8 mouse cellular contexts compared by ENCODE assay signal in the genomic region with DNA sequence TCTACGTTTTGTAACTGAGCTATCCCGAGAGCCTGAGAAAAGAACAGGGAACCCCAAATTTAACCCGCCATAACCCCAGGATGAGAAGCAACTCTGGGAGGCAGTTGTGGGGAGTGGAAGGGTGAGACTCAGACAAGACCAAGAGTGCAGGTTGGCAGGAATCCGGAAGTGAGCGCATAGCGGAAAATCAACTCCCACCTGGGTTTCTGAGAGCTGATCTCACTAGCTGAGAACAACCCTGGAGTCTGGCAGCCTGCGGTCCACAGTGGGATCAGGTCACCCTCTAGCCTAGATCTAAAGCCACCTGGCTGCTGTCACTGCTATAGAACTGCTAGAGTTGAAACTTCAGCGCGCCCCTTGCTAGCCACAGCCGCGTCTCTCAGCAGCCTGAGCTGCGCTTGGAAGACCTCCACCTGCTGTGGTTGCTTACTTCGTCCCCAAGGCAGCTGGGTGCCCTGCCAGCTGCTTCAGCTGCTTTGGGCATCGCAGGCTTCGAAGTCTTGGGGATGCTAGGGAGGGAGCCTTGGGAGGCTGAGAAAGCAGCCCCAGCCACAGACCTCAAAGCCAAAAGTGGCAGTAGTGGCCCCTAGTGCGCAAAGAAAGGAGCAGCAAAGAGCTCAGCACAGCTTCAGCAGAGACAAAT. TPM values are rescaled to one million over a fixed set of nuclear protein-coding genes. Genes with fewer than 3 reads are reported as not detected.
DNase-seq lines count a peak whose midpoint lies in the region; ATAC-seq and TF ChIP-seq lines count a peak whose summit lies in the region.

No protein-coding gene starts in this region.

- no peak for TF ChIP-seq EP300 in liver, embryonic 14.5 days (IDR thresholded peaks at IDR 0.05; ENCODE audit: low read depth)

- H3K27me3 ChIP-seq in hindbrain, postnatal 0 days (ENCODE audit: insufficient read depth, low read length) = no peaks in the 10 kb centered on the region
- no peaks in the 10 kb centered on the region for H3K27me3 ChIP-seq in liver, embryonic 14.5 days (ENCODE audit: control insufficient read depth, insufficient read depth, low read length)
- no peaks in the 10 kb centered on the region for H3K27me3 ChIP-seq in thymus, adult 2 months (ENCODE audit: control insufficient read depth, insufficient read depth, low read length)

- whole genome bisulfite sequencing in hindbrain, postnatal 0 days = under 1% methylated on average over 16 of the region's 16 CpGs
- under 1% methylated on average over 16 of the region's 16 CpGs for WGBS in liver, embryonic 14.5 days (ENCODE audit: insufficient replicate concordance)
- WGBS in thymus, adult 2 months = under 1% methylated on average over 16 of the region's 16 CpGs

- peak overlapping the region; percentile 41 for H3K4me3 ChIP-seq in hindbrain, postnatal 0 days (ENCODE audit: low read length)
- peak overlapping the region; percentile 75 to 84 for H3K4me3 ChIP-seq in liver, embryonic 14.5 days (ENCODE audit: insufficient read depth in 1 of 2, low read depth in 2 of 2, low read length in 2 of 2)
- peak overlapping the region; percentile 50 for H3K4me3 ChIP-seq in thymus, adult 2 months (ENCODE audit: control insufficient read depth, insufficient read depth, low read length)

- H3K9ac ChIP-seq in hindbrain, postnatal 0 days (replicated peaks; ENCODE audit: low read length) = peak overlapping the region; percentile 61
- H3K9ac ChIP-seq in liver, embryonic 14.5 days (replicated peaks) = peak overlapping the region; percentile 89

- intact Hi-C loops in left cerebral cortex, postnatal 36 days (cut with DNase I) = no loop called here
- intact Hi-C loops in left cerebral cortex, postnatal 25 days (cut with DNase I) = no loop called here

- peaks cover 7% of the 10 kb centered on the region; the same call in 1 of the 2 replicates for H3K4me1 ChIP-seq in hindbrain, postnatal 0 days (ENCODE audit: insufficient read depth, low read length)
- H3K4me1 ChIP-seq in liver, embryonic 14.5 days (replicated peaks; ENCODE audit: control insufficient read depth in 2 of 2, insufficient read depth in 2 of 2, low read length in 1 of 2) = peaks cover 53 to 60% of the 10 kb centered on the region in 2 experiments
- H3K4me1 ChIP-seq in thymus, adult 2 months (replicated peaks; ENCODE audit: control insufficient read depth, insufficient read depth, low read length) = peaks cover 28% of the 10 kb centered on the region

- peak; percentile 42 for TF ChIP-seq CTCF in hindbrain, postnatal 0 days (IDR thresholded peaks at IDR 0.05; ENCODE audit: low read depth)
- peak; percentile 63 for TF ChIP-seq CTCF in liver, embryonic 14.5 days (IDR thresholded peaks at IDR 0.05; ENCODE audit: low read depth)
- TF ChIP-seq CTCF in thymus, adult 2 months (IDR thresholded peaks at IDR 0.05; ENCODE audit: borderline replicate concordance, control insufficient read depth, extremely low read depth, insufficient read depth, low read length, poor library complexity) = 0 out of 2 replicates have a peak, but pooled peaks have one; percentile 47

- peak; percentile 32 to 48 for DNase-seq in left cerebral cortex, postnatal 36 days (ENCODE audit: low spot score in 2 of 2)
- DNase-seq in left cerebral cortex, postnatal 25 days (ENCODE audit: low spot score in 2 of 2) = no peak
- DNase-seq in cerebellum, adult 18-20 months = peak; percentile 33 to 37
- DNase-seq in gastrocnemius, adult 18-20 months (ENCODE audit: low spot score) = peak; percentile 76
- DNase-seq in hindbrain, postnatal 0 days (ENCODE audit: low spot score) = peak; percentile 48
- peak in 2 of 3 experiments; percentile 46 to 69 for DNase-seq in liver, embryonic 14.5 days (ENCODE audit: low read depth in 3 of 3, low spot score in 3 of 3)
- DNase-seq in natural killer cell, adult 2 months (ENCODE audit: low spot score in 2 of 2) = peak; percentile 57 to 64
- peak; percentile 71 for DNase-seq in thymus, adult 2 months

- H3K4me2 ChIP-seq in hindbrain, postnatal 0 days (ENCODE audit: low read depth, low read length) = peak overlapping the region; percentile 78
- peak overlapping the region; percentile 99 for H3K4me2 ChIP-seq in liver, embryonic 14.5 days (ENCODE audit: low read depth)

- peak; percentile 25 for ATAC-seq in hindbrain, postnatal 0 days
- peak; percentile 54 for ATAC-seq in liver, embryonic 14.5 days (ENCODE audit: insufficient read depth)

- no peaks in the 10 kb centered on the region for H3K9me3 ChIP-seq in hindbrain, postnatal 0 days (ENCODE audit: low read length)
- H3K9me3 ChIP-seq in liver, embryonic 14.5 days (ENCODE audit: control insufficient read depth, low read length) = no peaks in the 10 kb centered on the region

- H3K27ac ChIP-seq in hindbrain, postnatal 0 days = peak overlapping the region; percentile 78
- H3K27ac ChIP-seq in liver, embryonic 14.5 days = peak overlapping the region; percentile 97
- peak overlapping the region; percentile 96 for H3K27ac ChIP-seq in thymus, adult 2 months (ENCODE audit: control insufficient read depth, insufficient read depth, low read length)

- no peaks in the 10 kb centered on the region for H3K36me3 ChIP-seq in hindbrain, postnatal 0 days (ENCODE audit: insufficient read depth, low read length)
- no peaks in the 10 kb centered on the region for H3K36me3 ChIP-seq in liver, embryonic 14.5 days (replicated peaks; ENCODE audit: control insufficient read depth, insufficient read depth, low read depth)
- H3K36me3 ChIP-seq in thymus, adult 2 months (ENCODE audit: control insufficient read depth, insufficient read depth, low read length) = no peaks in the 10 kb centered on the region

- peak; percentile 39; the same call in 1 of the 2 replicates for TF ChIP-seq POLR2A in thymus, adult 2 months (IDR thresholded peaks at IDR 0.05; ENCODE audit: control insufficient read depth, extremely low read depth, insufficient read depth, low read length, poor library complexity)

RNA-seq across cellular contexts. Expression of a gene that starts 10.0 kb away (rescaled TPM):
- total RNA-seq in left cerebral cortex, postnatal 36 days (2021) = 100 to 1,000 TPM; 939 to 945 TPM
- 1,000 to 10,000 TPM; 1,037 to 1,046 TPM for total RNA-seq in left cerebral cortex, postnatal 25 days (2021)
- total RNA-seq in gastrocnemius, adult 18-20 months (2021) = 1,000 to 10,000 TPM; 3,564 to 3,853 TPM
- total RNA-seq in hindbrain, postnatal 0 days (2014; rRNA removed) = 377 and 433 TPM in 2 replicates
- 731 and 750 TPM in 2 replicates for polyA plus RNA-seq in hindbrain, postnatal 0 days (2015; fragmentation: Nextera tagmentation; extraction: Ambion mirVana)
- 857 and 1,453 TPM in 2 replicates for polyA plus RNA-seq in liver, embryonic 14.5 days (2012; rRNA removed)
- 684 and 702 TPM in 2 replicates for polyA plus RNA-seq in liver, embryonic 14.5 days (2014; fragmentation: Nextera tagmentation; extraction: Ambion mirVana)
- 2,302 and 2,614 TPM in 2 replicates for polyA plus RNA-seq in thymus, adult 2 months (2012; rRNA removed)

RNA-seq across cellular contexts. Expression of a gene that starts 48.0 kb away (rescaled TPM):
- total RNA-seq in left cerebral cortex, postnatal 36 days (2021) = 10 to 100 TPM; 11.3 to 11.7 TPM
- total RNA-seq in left cerebral cortex, postnatal 25 days (2021) = 10 to 100 TPM in 1 of 2 experiments, 1 to 10 TPM in 1; 9.3 to 12.7 TPM
- total RNA-seq in gastrocnemius, adult 18-20 months (2021) = 1 to 10 TPM; 6.6 to 9.2 TPM
- total RNA-seq in hindbrain, postnatal 0 days (2014; rRNA removed) = 17.4 and 27.2 TPM in 2 replicates
- 4.8 and 6.0 TPM in 2 replicates for polyA plus RNA-seq in hindbrain, postnatal 0 days (2015; fragmentation: Nextera tagmentation; extraction: Ambion mirVana)
- polyA plus RNA-seq in liver, embryonic 14.5 days (2012; rRNA removed) = 2.6 and 3.8 TPM in 2 replicates
- polyA plus RNA-seq in liver, embryonic 14.5 days (2014; fragmentation: Nextera tagmentation; extraction: Ambion mirVana) = 2.0 and 2.8 TPM in 2 replicates
- polyA plus RNA-seq in thymus, adult 2 months (2012; rRNA removed) = 10.9 and 15.7 TPM in 2 replicates

Comparison
In these comparisons a context has a peak if more than half of its experiments do, and no peak if none do; other contexts are left out.
1. DNase-seq: peak in left cerebral cortex, postnatal 36 days (2 of 2), cerebellum, adult 18-20 months (2 of 2), gastrocnemius, adult 18-20 months (single experiment), hindbrain, postnatal 0 days (single experiment), liver, embryonic 14.5 days (2 of 3), natural killer cell, adult 2 months (2 of 2) and thymus, adult 2 months (single experiment); none in left cerebral cortex, postnatal 25 days (0 of 2).
2. Peak in every context shown above with its lines, with median percentiles within 50 percentile points of each other: H3K27ac ChIP-seq, H3K4me3 ChIP-seq and CTCF ChIP-seq.